8 mouse cellular contexts compared by ENCODE assay signal in genomic region chr7:113368746-113369619, GRCm38 (mm10). TPM values are rescaled to one million over a fixed set of nuclear protein-coding genes. Genes with fewer than 3 reads are reported as not detected.
A peak's percentile ranks its signal among the peaks of the same experiment; 100 is the strongest.
DNase-seq lines count a peak whose midpoint lies in the region; ATAC-seq and TF ChIP-seq lines count a peak whose summit lies in the region.

Gene Btbd10 (minus strand): TSS chr7:113369392.

- peak within 1 kb of the TSS; percentile 94 for H3K27ac ChIP-seq in hindbrain, embryonic 10.5 days
- H3K27ac ChIP-seq in lung, postnatal 0 days (ENCODE audit: low read length), result peak within 1 kb of the TSS; percentile 70; the same call in 1 of the 2 replicates

- ATAC-seq in frontal cortex, adult (ENCODE audit: low TSS enrichment), result peak; percentile 97
- peak; percentile 99 for ATAC-seq in lung, postnatal 0 days

- no peaks in the 10 kb centered on the region for H3K36me3 ChIP-seq in hindbrain, embryonic 10.5 days
- H3K36me3 ChIP-seq in lung, postnatal 0 days (ENCODE audit: insufficient read depth, low read length), result no peaks in the 10 kb centered on the region

- peak within 1 kb of the TSS; percentile 95 for H3K4me2 ChIP-seq in lung, postnatal 0 days (replicated peaks; ENCODE audit: low read depth, low read length)

- TF ChIP-seq CTCF in lung, postnatal 0 days (IDR thresholded peaks at IDR 0.05), result no peak

- H3K27me3 ChIP-seq in hindbrain, embryonic 10.5 days (ENCODE audit: insufficient read depth, poor library complexity, severe bottlenecking), result 0 out of 2 replicates have a peak, but pooled peaks cover 4% of the 10 kb centered on the region
- no peaks in the 10 kb centered on the region for H3K27me3 ChIP-seq in lung, postnatal 0 days (replicated peaks; ENCODE audit: insufficient read depth, low read length)

- under 1% methylated on average over 64 of the region's 64 CpGs for WGBS in hindbrain, embryonic 10.5 days
- WGBS in lung, postnatal 0 days, result 1% methylated on average over 56 of the region's 64 CpGs

- peak within 1 kb of the TSS; percentile 84 for H3K4me3 ChIP-seq in hindbrain, embryonic 10.5 days
- H3K4me3 ChIP-seq in lung, postnatal 0 days (ENCODE audit: low read depth, low read length), result peak within 1 kb of the TSS; percentile 86

- peak; percentile 98 for DNase-seq in MN1 (ENCODE audit: low spot score)
- peak; percentile 97 for DNase-seq in cerebellum, adult 9-10 months
- DNase-seq in hindbrain, embryonic 10.5 days (ENCODE audit: low spot score), result peak; percentile 97
- peak; percentile 97 for DNase-seq in layer of hippocampus, adult 9-11 months
- peak; percentile 99 for DNase-seq in lung, postnatal 0 days (ENCODE audit: low spot score)
- DNase-seq in ovary, postnatal 14 days (ENCODE audit: low spot score), result peak; percentile 92
- DNase-seq in thymus, postnatal 14 days, result peak; percentile 99

- H3K9ac ChIP-seq in lung, postnatal 0 days (replicated peaks; ENCODE audit: low read depth), result peak within 1 kb of the TSS; percentile 78

- H3K4me1 ChIP-seq in hindbrain, embryonic 10.5 days (replicated peaks), result peaks cover 26% of the 10 kb centered on the region
- H3K4me1 ChIP-seq in lung, postnatal 0 days (ENCODE audit: insufficient read depth, low read depth, low read length), result no peaks in the 10 kb centered on the region

- no peaks in the 10 kb centered on the region for H3K9me3 ChIP-seq in hindbrain, embryonic 10.5 days
- H3K9me3 ChIP-seq in lung, postnatal 0 days (ENCODE audit: low read length), result no peaks in the 10 kb centered on the region

- TF ChIP-seq EP300 in lung, postnatal 0 days (IDR thresholded peaks at IDR 0.05), result peak; percentile 81

RNA-seq across cellular contexts. Expression of gene Btbd10, which starts in this region (rescaled TPM):
- 27.5 and 30.2 TPM in 2 replicates for polyA plus RNA-seq in hindbrain, embryonic 10.5 days (2016; fragmentation: Nextera tagmentation; extraction: Ambion mirVana)
- 20.6 and 20.8 TPM in 2 replicates for polyA plus RNA-seq in lung, postnatal 0 days (2015; fragmentation: Nextera tagmentation; extraction: Ambion mirVana)

Comparison
In these comparisons a context has a peak if more than half of its experiments do, and no peak if none do; other contexts are left out.
1. Peak in every context shown above with its lines: DNase-seq, ATAC-seq, H3K4me3 ChIP-seq and H3K27ac ChIP-seq.